ENCODE assay signal across 8 mouse cellular contexts in genomic region chr11:96318368-96319070, GRCm38 (mm10). TPM values are rescaled to one million over a fixed set of nuclear protein-coding genes. Genes with fewer than 3 reads are reported as not detected.
DNase-seq lines count a peak whose midpoint lies in the region; ATAC-seq lines count a peak whose summit lies in the region.

No protein-coding gene starts in this region.

- H3K9ac ChIP-seq in forebrain, embryonic 15.5 days (replicated peaks) = no peak overlapping the region
- peak overlapping the region; percentile 30; the same call in 1 of the 2 replicates for H3K9ac ChIP-seq in liver, embryonic 15.5 days
- H3K9ac ChIP-seq in neural tube, embryonic 12.5 days = peak overlapping the region; percentile 100

- no peak overlapping the region for H3K27ac ChIP-seq in forebrain, embryonic 15.5 days (replicated peaks)
- H3K27ac ChIP-seq in liver, embryonic 15.5 days (replicated peaks) = peak overlapping the region; percentile 74
- H3K27ac ChIP-seq in neural tube, embryonic 12.5 days = peak overlapping the region; percentile 100

- peaks cover 5% of the 10 kb centered on the region for H3K4me1 ChIP-seq in forebrain, embryonic 15.5 days
- H3K4me1 ChIP-seq in liver, embryonic 15.5 days (replicated peaks) = no peaks in the 10 kb centered on the region; the same call in 1 of the 2 replicates
- H3K4me1 ChIP-seq in neural tube, embryonic 12.5 days = peaks cover 58% of the 10 kb centered on the region

- H3K9me3 ChIP-seq in forebrain, embryonic 15.5 days = no peaks in the 10 kb centered on the region
- H3K9me3 ChIP-seq in liver, embryonic 15.5 days (replicated peaks) = no peaks in the 10 kb centered on the region
- no peaks in the 10 kb centered on the region for H3K9me3 ChIP-seq in neural tube, embryonic 12.5 days

- no peak for ATAC-seq in forebrain, embryonic 15.5 days (replicated peaks)
- ATAC-seq in inflammation-experienced regulatory T-cells, adult 6 months = peak; percentile 79
- ATAC-seq in liver, embryonic 15.5 days (ENCODE audit: insufficient read depth) = 0 out of 2 replicates have a peak, but pooled peaks have one; percentile 18
- peak; percentile 74 for ATAC-seq in neural tube, embryonic 12.5 days (ENCODE audit: low FRiP score, low read depth)

- peak overlapping the region; percentile 14; the same call in 1 of the 2 replicates for H3K4me2 ChIP-seq in forebrain, embryonic 15.5 days (replicated peaks)
- H3K4me2 ChIP-seq in liver, embryonic 15.5 days = peak overlapping the region; percentile 52
- H3K4me2 ChIP-seq in neural tube, embryonic 12.5 days (replicated peaks) = peak overlapping the region; percentile 100

- H3K36me3 ChIP-seq in forebrain, embryonic 15.5 days = no peaks in the 10 kb centered on the region
- no peaks in the 10 kb centered on the region for H3K36me3 ChIP-seq in liver, embryonic 15.5 days (replicated peaks)
- peaks cover 5% of the 10 kb centered on the region; the same call in 1 of the 2 replicates for H3K36me3 ChIP-seq in neural tube, embryonic 12.5 days

- peak; percentile 77 for DNase-seq in urinary bladder, postnatal 14 days (ENCODE audit: low spot score)
- no peak for DNase-seq in urinary bladder, postnatal 25 days (ENCODE audit: low spot score)
- no peak for DNase-seq in cerebellum, adult 9-10 months
- no peak for DNase-seq in left cerebral cortex, adult 9 months (ENCODE audit: low spot score in 2 of 2)

- peaks cover 98% of the 10 kb centered on the region for H3K27me3 ChIP-seq in forebrain, embryonic 15.5 days
- H3K27me3 ChIP-seq in liver, embryonic 15.5 days = peaks cover 99% of the 10 kb centered on the region
- no peaks in the 10 kb centered on the region for H3K27me3 ChIP-seq in neural tube, embryonic 12.5 days (replicated peaks)

- WGBS in forebrain, embryonic 15.5 days = under 1% methylated on average over 38 of the region's 45 CpGs
- WGBS in liver, embryonic 15.5 days (ENCODE audit: insufficient replicate concordance) = under 1% methylated on average over 42 of the region's 45 CpGs
- WGBS in neural tube, embryonic 12.5 days = under 1% methylated on average over 38 of the region's 45 CpGs

- peak overlapping the region; percentile 10 for H3K4me3 ChIP-seq in forebrain, embryonic 15.5 days
- peak overlapping the region; percentile 46 for H3K4me3 ChIP-seq in liver, embryonic 15.5 days (replicated peaks)
- peak overlapping the region; percentile 99 for H3K4me3 ChIP-seq in neural tube, embryonic 12.5 days

RNA-seq across cellular contexts. Expression of gene Hoxb4, which starts 0.5 kb away (rescaled TPM):
- polyA plus RNA-seq in forebrain, embryonic 15.5 days (2015; fragmentation: Nextera tagmentation; extraction: Ambion mirVana) = not detected in 2 replicates
- polyA plus RNA-seq in inflammation-experienced regulatory T-cells, adult 6 months (2017; shearing (Covaris generic)) = 1 to 10 TPM in 2 of 3 experiments, under 1 TPM in 1; 0.92 to 1.5 (median 1.2) TPM
- 0.10 TPM in 2 replicates for polyA plus RNA-seq in liver, embryonic 15.5 days (2015; fragmentation: Nextera tagmentation; extraction: Ambion mirVana)
- 10.2 and 15.1 TPM in 2 replicates for polyA plus RNA-seq in neural tube, embryonic 12.5 days (2016; fragmentation: Nextera tagmentation; extraction: Ambion mirVana)

RNA-seq across cellular contexts. Expression of gene Hoxb3, which starts 4.6 kb away (rescaled TPM):
- polyA plus RNA-seq in forebrain, embryonic 15.5 days (2015; fragmentation: Nextera tagmentation; extraction: Ambion mirVana) = not detected in 2 replicates
- polyA plus RNA-seq in inflammation-experienced regulatory T-cells, adult 6 months (2017; shearing (Covaris generic)) = under 1 TPM in 1 of 3 experiments, not detected in 2; 0.86 TPM
- 0.05 and 0.26 TPM in 2 replicates for polyA plus RNA-seq in liver, embryonic 15.5 days (2015; fragmentation: Nextera tagmentation; extraction: Ambion mirVana)
- polyA plus RNA-seq in neural tube, embryonic 12.5 days (2016; fragmentation: Nextera tagmentation; extraction: Ambion mirVana) = 21.2 and 26.5 TPM in 2 replicates

RNA-seq across cellular contexts. Expression of gene Hoxb5, which starts 15.4 kb away (rescaled TPM):
- not detected in 2 replicates for polyA plus RNA-seq in forebrain, embryonic 15.5 days (2015; fragmentation: Nextera tagmentation; extraction: Ambion mirVana)
- not detected for polyA plus RNA-seq in inflammation-experienced regulatory T-cells, adult 6 months (2017; shearing (Covaris generic))
- polyA plus RNA-seq in liver, embryonic 15.5 days (2015; fragmentation: Nextera tagmentation; extraction: Ambion mirVana) = 0.30 and 0.37 TPM in 2 replicates
- polyA plus RNA-seq in neural tube, embryonic 12.5 days (2016; fragmentation: Nextera tagmentation; extraction: Ambion mirVana) = 79.2 and 94.7 TPM in 2 replicates

RNA-seq across cellular contexts. Expression of gene Hoxb6, which starts 26.2 kb away (rescaled TPM):
- polyA plus RNA-seq in forebrain, embryonic 15.5 days (2015; fragmentation: Nextera tagmentation; extraction: Ambion mirVana) = not detected in 2 replicates
- not detected for polyA plus RNA-seq in inflammation-experienced regulatory T-cells, adult 6 months (2017; shearing (Covaris generic))
- 0.06 TPM in 1 of 2 replicates, not detected in the other for polyA plus RNA-seq in liver, embryonic 15.5 days (2015; fragmentation: Nextera tagmentation; extraction: Ambion mirVana)
- polyA plus RNA-seq in neural tube, embryonic 12.5 days (2016; fragmentation: Nextera tagmentation; extraction: Ambion mirVana) = 145 and 151 TPM in 2 replicates

RNA-seq across cellular contexts. Expression of gene Hoxb2, which starts 31.8 kb away (rescaled TPM):
- polyA plus RNA-seq in forebrain, embryonic 15.5 days (2015; fragmentation: Nextera tagmentation; extraction: Ambion mirVana) = not detected in 2 replicates
- polyA plus RNA-seq in inflammation-experienced regulatory T-cells, adult 6 months (2017; shearing (Covaris generic)) = not detected
- 0.75 and 1.1 TPM in 2 replicates for polyA plus RNA-seq in liver, embryonic 15.5 days (2015; fragmentation: Nextera tagmentation; extraction: Ambion mirVana)
- 109 and 119 TPM in 2 replicates for polyA plus RNA-seq in neural tube, embryonic 12.5 days (2016; fragmentation: Nextera tagmentation; extraction: Ambion mirVana)

Comparison
In these comparisons a context has a peak if more than half of its experiments do, and no peak if none do; other contexts are left out.
1. H3K4me2 ChIP-seq: peak in every context shown above with its lines; median percentile 100 in neural tube, embryonic 12.5 days; 52 in liver, embryonic 15.5 days; 14 in forebrain, embryonic 15.5 days.
2. H3K4me3 ChIP-seq: peak in every context shown above with its lines; median percentile 99 in neural tube, embryonic 12.5 days; 46 in liver, embryonic 15.5 days; 10 in forebrain, embryonic 15.5 days.
3. RNA of gene Hoxb3, which starts 4.6 kb away (polyA plus RNA-seq): 21.2 to 26.5 TPM in neural tube, embryonic 12.5 days; 0.05 to 0.26 TPM in liver, embryonic 15.5 days, 0.86 TPM in inflammation-experienced regulatory T-cells, adult 6 months and not detected in forebrain, embryonic 15.5 days; every median in the first group is over 10 times any median in the second.
4. RNA of gene Hoxb5, which starts 15.4 kb away (polyA plus RNA-seq): 79.2 to 94.7 TPM in neural tube, embryonic 12.5 days; 0.30 to 0.37 TPM in liver, embryonic 15.5 days, not detected in inflammation-experienced regulatory T-cells, adult 6 months and not detected in forebrain, embryonic 15.5 days; every median in the first group is over 10 times any median in the second.